Mouse (Mus musculus): ENCODE measurements around the gene Fat1. TPM values are rescaled to one million over a fixed set of nuclear protein-coding genes. Genes with fewer than 3 reads are reported as not detected.

Gene Fat1
- 27.3 and 31.5 TPM in 2 replicates for polyA plus RNA-seq (2015; fragmentation: Nextera tagmentation; extraction: Ambion mirVana)

DNA sequence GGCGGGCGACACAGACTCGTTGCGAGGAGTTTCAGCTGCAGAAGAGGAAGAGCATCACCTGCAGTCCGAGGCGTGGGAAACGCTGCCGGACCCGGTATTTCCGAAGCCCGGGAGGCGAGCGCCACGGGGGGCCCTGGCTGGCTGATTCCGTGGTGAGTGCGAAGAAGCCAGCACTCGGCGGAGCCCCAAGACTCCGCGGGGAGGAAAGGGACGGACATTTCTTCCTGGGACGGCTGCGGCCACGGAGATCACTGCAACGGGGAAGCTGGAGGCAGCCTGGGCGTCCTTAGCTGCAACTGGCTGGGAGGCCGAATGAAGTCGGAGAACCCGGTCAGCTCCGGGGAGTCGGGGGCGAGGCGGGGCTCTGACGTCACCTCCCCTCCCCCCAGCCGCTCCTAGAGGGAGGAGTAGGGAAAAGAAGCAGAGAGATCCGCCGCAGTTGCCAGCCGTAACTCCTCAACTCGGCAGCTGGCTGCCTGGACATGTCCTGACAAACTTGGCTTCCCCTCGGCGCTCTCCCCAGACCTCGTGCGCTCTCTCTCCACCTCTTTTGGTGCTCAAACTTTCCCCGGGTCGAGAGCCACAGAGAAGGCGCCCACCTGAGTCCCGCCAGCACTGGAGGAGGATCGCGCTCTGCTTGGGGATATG is at the start of gene Fat1:
Gene Fat1 (plus strand): TSS at position 598 of the 648 bp plus-strand sequence.
- peak within 1 kb of the TSS; percentile 85 for H3K4me3 ChIP-seq
- H3K9ac ChIP-seq: peak within 1 kb of the TSS; percentile 88
- H3K9me3 ChIP-seq: no peaks in the 10 kb centered on the region
- H3K27ac ChIP-seq: peak within 1 kb of the TSS; percentile 95
- peaks cover 8% of the 10 kb centered on the region; the same call in 1 of the 2 replicates for H3K27me3 ChIP-seq
- peak within 1 kb of the TSS; percentile 75 for H3K4me2 ChIP-seq (replicated peaks)
- under 1% methylated on average over 46 of the region's 49 CpGs for WGBS
- peak; percentile 75 for ATAC-seq (ENCODE audit: low FRiP score, low read depth)
- H3K4me1 ChIP-seq: peaks cover 13% of the 10 kb centered on the region
- H3K36me3 ChIP-seq: no peaks in the 10 kb centered on the region

GRCm38 (mm10) chr8:44894626-44895025 is 40.6 kb upstream of the Fat1 start:
- Histone ChIP-seq H3K4me2 (replicated peaks) (no peak overlapping the region), H3K4me1 (peaks cover 11% of the 10 kb centered on the region), H3K27me3 (no peaks in the 10 kb centered on the region), H3K27ac (no peak overlapping the region), H3K9ac (no peak overlapping the region), H3K36me3 (no peaks in the 10 kb centered on the region), H3K4me3 (no peak overlapping the region), H3K9me3 (no peaks in the 10 kb centered on the region)
- no peak for ATAC-seq (ENCODE audit: low FRiP score, low read depth)
- 74% methylated on average over 6 of the region's 6 CpGs for WGBS

DNA sequence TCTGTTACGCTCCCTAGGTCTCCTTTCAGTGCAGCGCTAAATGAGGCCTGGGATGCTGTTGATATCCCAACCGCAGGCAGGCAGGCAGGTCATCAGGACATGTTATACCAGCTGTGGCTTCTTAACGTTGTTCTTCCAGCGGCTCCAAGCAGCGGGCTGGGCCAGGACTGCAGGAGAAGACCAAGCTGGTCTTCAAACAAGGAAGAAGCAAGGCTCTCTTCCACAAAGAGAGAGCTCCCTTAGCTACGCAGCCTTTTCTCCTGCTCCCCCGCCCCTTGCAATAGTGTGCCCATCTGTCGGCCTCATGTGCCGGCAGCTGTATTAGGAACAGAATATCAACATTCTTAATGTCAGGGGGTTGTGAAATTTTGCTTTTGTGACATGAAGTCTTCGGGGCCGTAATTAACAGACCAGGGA is 35.7 kb upstream of the Fat1 start:
- peaks cover 14% of the 10 kb centered on the region for H3K4me1 ChIP-seq
- WGBS: 36% methylated on average over 12 of the region's 12 CpGs
- peak overlapping the region; percentile 44; the same call in 1 of the 2 replicates for H3K27ac ChIP-seq
- no peak overlapping the region for H3K4me3 ChIP-seq
- H3K4me2 ChIP-seq (replicated peaks): peak overlapping the region; percentile 46
- peak; percentile 51 for ATAC-seq (ENCODE audit: low FRiP score, low read depth)
- no peak overlapping the region for H3K9ac ChIP-seq
- H3K36me3 ChIP-seq: no peaks in the 10 kb centered on the region
- no peaks in the 10 kb centered on the region for H3K27me3 ChIP-seq
- no peaks in the 10 kb centered on the region for H3K9me3 ChIP-seq

GRCm38 (mm10) chr8:44911126-44911903 is 23.9 kb upstream of the Fat1 start:
- H3K4me3 ChIP-seq: no peak overlapping the region
- no peak overlapping the region for H3K27ac ChIP-seq
- H3K4me2 ChIP-seq (replicated peaks): no peak overlapping the region
- H3K9me3 ChIP-seq: no peaks in the 10 kb centered on the region
- no peaks in the 10 kb centered on the region for H3K27me3 ChIP-seq
- H3K36me3 ChIP-seq: no peaks in the 10 kb centered on the region
- WGBS: 75% methylated on average over 12 of the region's 12 CpGs
- ATAC-seq (ENCODE audit: low FRiP score, low read depth): no peak
- no peaks in the 10 kb centered on the region for H3K4me1 ChIP-seq
- no peak overlapping the region for H3K9ac ChIP-seq

GRCm38 (mm10) chr8:44919487-44920082 is 15.7 kb upstream of the Fat1 start:
- H3K36me3 ChIP-seq: no peaks in the 10 kb centered on the region
- 73% methylated on average over 12 of the region's 12 CpGs for WGBS
- ATAC-seq (ENCODE audit: low FRiP score, low read depth): no peak

DNA sequence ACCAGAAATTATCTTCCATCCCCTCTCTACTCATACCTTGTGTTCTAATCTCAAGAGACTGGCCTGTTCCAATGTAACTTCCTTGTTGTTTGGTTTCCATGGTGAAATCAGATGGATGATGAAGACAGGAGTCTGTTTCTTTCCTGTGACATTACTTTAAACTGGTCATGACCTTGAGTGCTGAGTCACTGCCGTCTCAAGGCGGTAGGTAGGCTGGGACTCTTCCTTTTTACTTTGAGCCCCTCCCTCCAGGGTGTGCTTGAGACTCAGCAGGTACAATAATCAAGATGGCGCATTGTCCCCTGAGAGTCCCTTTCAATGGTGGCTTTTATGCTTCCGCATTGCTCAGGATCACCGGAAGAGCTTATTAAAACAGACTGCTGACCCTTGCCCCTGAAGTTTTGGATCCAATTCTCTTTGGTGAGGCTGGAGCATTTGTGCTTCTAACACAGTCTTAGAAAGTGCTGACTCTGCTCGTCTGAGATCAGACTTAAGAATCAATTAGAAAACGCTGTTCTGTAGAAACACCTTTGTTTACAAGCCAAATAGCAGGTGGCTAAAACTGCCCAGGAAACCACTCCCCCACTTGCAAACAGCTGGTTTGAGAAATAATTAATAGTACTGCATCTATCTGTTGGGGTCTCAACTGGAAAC is 14.7 kb upstream of the Fat1 start:
- Histone ChIP-seq H3K9ac (no peak overlapping the region), H3K4me1 (no peaks in the 10 kb centered on the region), H3K27ac (no peak overlapping the region), H3K9me3 (no peaks in the 10 kb centered on the region), H3K4me2 (replicated peaks) (no peak overlapping the region), H3K27me3 (no peaks in the 10 kb centered on the region), H3K36me3 (no peaks in the 10 kb centered on the region), H3K4me3 (no peak overlapping the region)
- WGBS: 44% methylated on average over 7 of the region's 7 CpGs
- no peak for ATAC-seq (ENCODE audit: low FRiP score, low read depth)

More at GRCm38 (mm10) chr8:44919487-44920082, 15.7 kb upstream of the Fat1 start:
- H3K4me3 ChIP-seq: no peak overlapping the region
- no peak overlapping the region for H3K9ac ChIP-seq
- H3K27me3 ChIP-seq: no peaks in the 10 kb centered on the region
- no peak overlapping the region for H3K4me2 ChIP-seq (replicated peaks)
- H3K9me3 ChIP-seq: no peaks in the 10 kb centered on the region
- H3K27ac ChIP-seq: no peak overlapping the region
- no peaks in the 10 kb centered on the region for H3K4me1 ChIP-seq

GRCm38 (mm10) chr8:44924995-44925394 is 10.3 kb upstream of the Fat1 start:
- no peak for ATAC-seq (ENCODE audit: low FRiP score, low read depth)
- H3K27me3 ChIP-seq: no peaks in the 10 kb centered on the region
- WGBS: 92% methylated on average over 5 of the region's 5 CpGs

GRCm38 (mm10) chr8:44930058-44930457 is 5.2 kb upstream of the Fat1 start:
- Histone ChIP-seq H3K27me3 (peaks cover 8% of the 10 kb centered on the region; the same call in 1 of the 2 replicates), H3K36me3 (peaks cover 4% of the 10 kb centered on the region; the same call in 1 of the 2 replicates), H3K9me3 (peaks cover 15% of the 10 kb centered on the region), H3K4me3 (no peak overlapping the region), H3K4me2 (replicated peaks) (no peak overlapping the region), H3K4me1 (0 out of 2 replicates have a peak, but pooled peaks cover 4% of the 10 kb centered on the region), H3K27ac (no peak overlapping the region), H3K9ac (no peak overlapping the region)
- 91% methylated on average over 3 of the region's 3 CpGs for WGBS
- no peak for ATAC-seq (ENCODE audit: low FRiP score, low read depth)

More at GRCm38 (mm10) chr8:44924995-44925394, 10.3 kb upstream of the Fat1 start:
- Histone ChIP-seq H3K4me3 (no peak overlapping the region), H3K4me1 (no peaks in the 10 kb centered on the region), H3K9me3 (peaks cover 15% of the 10 kb centered on the region), H3K9ac (no peak overlapping the region), H3K4me2 (replicated peaks) (no peak overlapping the region), H3K36me3 (peaks cover 4% of the 10 kb centered on the region; the same call in 1 of the 2 replicates), H3K27ac (no peak overlapping the region)

DNA sequence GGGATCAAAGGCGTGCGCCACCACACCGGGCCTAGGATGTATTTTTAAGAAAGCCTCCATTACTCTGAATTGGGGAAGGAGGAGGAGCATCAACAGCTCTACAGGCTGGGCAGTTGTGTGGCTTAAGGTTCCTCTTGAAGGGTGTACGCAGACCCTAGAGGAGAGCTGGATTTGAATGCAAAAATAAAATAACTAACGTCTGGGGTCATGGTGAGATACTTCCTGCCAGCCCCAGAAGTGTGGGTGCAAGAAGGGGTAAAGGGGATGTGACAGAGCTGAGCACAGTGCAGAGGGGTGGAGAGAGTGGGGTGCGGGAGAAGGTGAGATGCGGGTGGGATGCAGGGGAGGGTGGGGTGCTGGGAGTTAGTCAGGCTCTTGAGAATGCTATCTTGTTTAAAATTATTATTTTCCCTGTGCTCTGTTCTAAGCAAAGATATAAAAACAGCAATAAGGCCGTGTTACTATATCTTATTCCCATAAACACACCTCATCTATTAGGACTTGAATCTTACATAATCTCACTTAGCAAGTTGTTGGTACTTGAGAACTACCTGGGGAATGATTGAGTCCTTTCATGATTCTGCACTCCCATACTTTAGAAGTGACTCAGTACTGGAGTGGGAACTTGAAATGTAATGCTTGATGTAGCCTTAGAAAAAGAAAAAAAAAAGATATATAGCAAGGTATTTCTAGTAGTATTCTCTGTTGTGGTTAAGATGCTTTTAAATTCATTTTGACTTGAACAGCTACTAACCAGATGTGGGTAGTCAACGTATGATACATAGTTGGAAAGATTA is 2.5 kb upstream of the Fat1 start:
- no peak overlapping the region for H3K4me3 ChIP-seq
- no peak overlapping the region for H3K9ac ChIP-seq
- 0 out of 2 replicates have a peak, but pooled peaks cover 4% of the 10 kb centered on the region for H3K4me1 ChIP-seq
- 85% methylated on average over 9 of the region's 9 CpGs for WGBS
- H3K9me3 ChIP-seq: peaks cover 15% of the 10 kb centered on the region
- ATAC-seq (ENCODE audit: low FRiP score, low read depth): no peak
- H3K4me2 ChIP-seq (replicated peaks): no peak overlapping the region
- peaks cover 8% of the 10 kb centered on the region; the same call in 1 of the 2 replicates for H3K27me3 ChIP-seq
- H3K36me3 ChIP-seq: peaks cover 4% of the 10 kb centered on the region; the same call in 1 of the 2 replicates
- H3K27ac ChIP-seq: no peak overlapping the region

GRCm38 (mm10) chr8:44933478-44933877 is 1.8 kb upstream of the Fat1 start:
- Histone ChIP-seq H3K9ac (no peak overlapping the region), H3K27me3 (peaks cover 8% of the 10 kb centered on the region; the same call in 1 of the 2 replicates), H3K9me3 (peaks cover 10% of the 10 kb centered on the region), H3K36me3 (peaks cover 2% of the 10 kb centered on the region; the same call in 1 of the 2 replicates), H3K27ac (no peak overlapping the region), H3K4me3 (peak overlapping the region; percentile 85), H3K4me1 (0 out of 2 replicates have a peak, but pooled peaks cover 4% of the 10 kb centered on the region), H3K4me2 (replicated peaks) (peak overlapping the region; percentile 75)
- no peak for ATAC-seq (ENCODE audit: low FRiP score, low read depth)
- WGBS: 47% methylated on average over 6 of the region's 6 CpGs

- 1% methylated on average over 13 of the region's 13 CpGs for WGBS
- H3K27ac ChIP-seq: peak overlapping the region; percentile 95
Observed at GRCm38 (mm10) chr8:44934416-44934815, 831 bp upstream of the Fat1 start.

More at GRCm38 (mm10) chr8:44934416-44934815, 831 bp upstream of the Fat1 start:
- peak overlapping the region; percentile 85 for H3K4me3 ChIP-seq
- peaks cover 3% of the 10 kb centered on the region; the same call in 1 of the 2 replicates for H3K9me3 ChIP-seq
- H3K27me3 ChIP-seq: peaks cover 8% of the 10 kb centered on the region; the same call in 1 of the 2 replicates
- ATAC-seq (ENCODE audit: low FRiP score, low read depth): no peak
- no peaks in the 10 kb centered on the region for H3K36me3 ChIP-seq
- peak overlapping the region; percentile 75 for H3K4me2 ChIP-seq (replicated peaks)
- peak overlapping the region; percentile 88 for H3K9ac ChIP-seq
- H3K4me1 ChIP-seq: peaks cover 8% of the 10 kb centered on the region
